Mouse (Mus musculus): ENCODE measurements at regions not wholly inside any gene's neighbourhood (a gene's known extent, or its start where the extent isn't known, plus 50 kb on each side); places are given as distances from the start of the nearest gene placed in this dataset.

DNA sequence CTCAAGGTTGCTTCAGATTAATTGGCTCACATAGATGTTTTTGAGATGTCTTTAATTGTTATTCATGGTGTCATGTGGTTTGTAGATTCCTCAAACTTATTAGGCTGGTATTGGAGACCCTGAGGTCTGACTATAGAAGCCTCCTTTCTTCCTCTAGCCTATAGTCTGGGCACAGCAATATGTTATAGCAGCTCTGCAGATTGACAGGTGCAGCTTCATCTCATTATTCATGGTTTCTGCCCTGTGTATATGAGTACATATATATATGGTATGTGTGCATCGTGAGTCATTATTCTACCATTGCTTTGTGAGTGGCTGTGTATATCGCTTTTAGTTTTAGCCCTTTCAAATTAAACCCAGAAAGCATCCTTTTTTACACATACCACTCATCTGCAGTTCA, 197.4 kb upstream of the Lcorl start:
- no peak overlapping the region for H3K27ac ChIP-seq (ENCODE audit: low read depth, low read length)
- no peak for ATAC-seq (ENCODE audit: low read depth)
- WGBS, result 97% methylated on average over 2 of the region's 2 CpGs

DNA sequence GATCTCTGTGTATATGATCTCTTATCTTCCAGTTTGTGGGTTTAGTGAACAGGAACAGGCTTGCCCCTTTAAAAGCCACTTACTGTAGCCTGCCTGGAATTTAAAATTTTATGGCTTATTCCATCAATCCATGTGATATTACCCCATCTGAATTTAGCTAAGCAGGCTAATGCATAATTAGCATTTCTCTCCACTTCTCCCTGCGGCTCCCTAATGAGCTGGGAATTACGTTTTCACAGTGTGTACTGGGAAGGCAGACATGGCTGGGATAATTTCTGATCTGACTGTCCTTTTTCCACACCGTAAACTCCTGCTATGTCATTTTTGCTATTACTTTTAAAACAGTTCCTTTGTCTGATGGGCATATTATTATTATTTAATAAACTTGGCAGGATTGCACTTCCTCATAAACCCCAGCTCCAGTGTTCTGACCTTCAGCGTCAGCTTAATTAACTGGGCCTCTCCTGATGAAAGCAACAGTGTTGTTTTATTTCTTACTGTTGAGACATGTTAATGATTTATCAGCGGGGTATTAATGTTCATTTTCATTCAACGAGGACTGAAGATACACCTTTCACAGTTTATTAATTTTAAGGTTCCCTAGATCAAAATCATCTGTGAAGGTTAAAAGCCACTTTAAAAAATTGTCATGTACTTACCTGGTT, 185.4 kb upstream of the Lcorl start:
- no peaks in the 10 kb centered on the region for H3K27me3 ChIP-seq (ENCODE audit: control insufficient read depth, insufficient read depth, low read length)
- no peaks in the 10 kb centered on the region for H3K9me3 ChIP-seq (ENCODE audit: control insufficient read depth, low read length)
- H3K36me3 ChIP-seq (ENCODE audit: control insufficient read depth, insufficient read depth, low read length), result no peaks in the 10 kb centered on the region
- H3K4me3 ChIP-seq (ENCODE audit: low read depth, low read length), result no peak overlapping the region
- H3K27ac ChIP-seq (ENCODE audit: low read depth, low read length), result peak overlapping the region; percentile 36; the same call in 1 of the 2 replicates
- no peak overlapping the region for H3K4me2 ChIP-seq (ENCODE audit: low read depth, low read length)
- no peak overlapping the region for H3K9ac ChIP-seq (replicated peaks; ENCODE audit: low read depth, low read length)
- peak; percentile 78 for ATAC-seq (ENCODE audit: low read depth)
- H3K4me1 ChIP-seq (ENCODE audit: control insufficient read depth, insufficient read depth, low read length), result 0 out of 2 replicates have a peak, but pooled peaks cover 4% of the 10 kb centered on the region
- 35% methylated on average over 6 of the region's 6 CpGs for WGBS

More for the DNA sequence above, 197.4 kb upstream of the Lcorl start:
- H3K4me3 ChIP-seq (ENCODE audit: low read depth, low read length), result no peak overlapping the region
- H3K36me3 ChIP-seq (ENCODE audit: control insufficient read depth, insufficient read depth, low read length), result no peaks in the 10 kb centered on the region
- no peak overlapping the region for H3K4me2 ChIP-seq (ENCODE audit: low read depth, low read length)
- no peaks in the 10 kb centered on the region for H3K9me3 ChIP-seq (ENCODE audit: control insufficient read depth, low read length)
- no peaks in the 10 kb centered on the region for H3K27me3 ChIP-seq (ENCODE audit: control insufficient read depth, insufficient read depth, low read length)
- H3K9ac ChIP-seq (replicated peaks; ENCODE audit: low read depth, low read length), result no peak overlapping the region
- 0 out of 2 replicates have a peak, but pooled peaks cover 3% of the 10 kb centered on the region for H3K4me1 ChIP-seq (ENCODE audit: control insufficient read depth, insufficient read depth, low read length)

DNA sequence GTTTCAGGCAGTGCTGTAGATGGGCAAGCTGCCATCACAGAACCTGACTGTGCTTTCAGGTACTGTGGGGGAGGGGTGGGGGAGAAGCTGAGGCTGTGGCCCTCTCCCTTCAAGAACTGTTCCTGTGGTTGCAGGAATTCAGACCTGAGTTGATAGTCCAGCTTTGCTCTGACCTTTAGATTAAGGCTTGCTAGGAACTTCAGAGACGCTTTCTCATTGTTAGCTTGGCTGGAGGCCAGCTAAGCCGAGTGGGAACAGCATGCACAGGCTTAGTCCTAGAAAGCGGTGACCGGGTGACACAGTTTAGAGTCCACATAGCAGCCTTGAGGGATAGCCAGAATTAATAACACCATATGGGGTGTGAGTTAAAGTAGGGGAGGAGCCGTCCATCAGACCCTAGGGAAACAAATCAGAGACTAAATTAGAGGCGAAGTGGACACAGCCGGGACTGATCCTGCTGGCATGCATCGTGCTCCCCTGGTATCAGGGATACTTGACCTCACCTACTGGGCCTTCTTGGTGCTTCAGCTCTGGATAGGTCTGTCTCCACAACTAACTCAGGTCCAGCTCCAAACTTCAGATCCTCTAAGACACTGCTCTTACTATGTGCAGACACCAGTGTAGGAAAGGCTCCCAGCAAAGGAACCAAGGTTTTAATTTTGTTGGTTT, 175.7 kb upstream of the Lcorl start:
- no peak overlapping the region for H3K4me2 ChIP-seq (ENCODE audit: low read depth, low read length)
- H3K9me3 ChIP-seq (ENCODE audit: control insufficient read depth, low read length), result no peaks in the 10 kb centered on the region

DNA sequence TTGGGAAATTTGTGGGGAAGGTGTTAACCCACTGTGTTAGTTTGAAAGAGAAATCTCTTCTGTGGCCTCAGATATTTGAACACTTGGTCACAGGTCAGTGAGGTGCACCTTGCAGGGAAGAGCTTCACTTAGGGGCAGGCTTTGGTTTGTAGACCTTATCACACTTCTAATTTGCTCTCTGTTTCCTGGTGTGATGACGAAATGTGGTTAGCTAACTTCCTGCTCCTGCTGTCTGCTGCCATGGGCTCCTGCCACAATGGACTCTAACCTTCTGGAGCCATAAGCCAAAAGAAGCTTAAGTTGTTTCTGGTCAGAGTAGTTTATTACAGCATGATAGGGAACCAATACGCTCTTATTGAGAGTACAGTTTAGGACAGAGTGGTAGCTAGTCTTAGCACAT, 174.8 kb upstream of the Lcorl start:
- Histone ChIP-seq H3K4me2 (ENCODE audit: low read depth, low read length) (no peak overlapping the region), H3K36me3 (ENCODE audit: control insufficient read depth, insufficient read depth, low read length) (no peaks in the 10 kb centered on the region), H3K27ac (ENCODE audit: low read depth, low read length) (no peak overlapping the region), H3K4me3 (ENCODE audit: low read depth, low read length) (no peak overlapping the region), H3K27me3 (ENCODE audit: control insufficient read depth, insufficient read depth, low read length) (no peaks in the 10 kb centered on the region), H3K9me3 (ENCODE audit: control insufficient read depth, low read length) (no peaks in the 10 kb centered on the region), H3K4me1 (ENCODE audit: control insufficient read depth, insufficient read depth, low read length) (no peaks in the 10 kb centered on the region), H3K9ac (replicated peaks; ENCODE audit: low read depth, low read length) (no peak overlapping the region)
- no peak for ATAC-seq (ENCODE audit: low read depth)
- 94% methylated on average over 2 of the region's 2 CpGs for WGBS

More for the DNA sequence above, 175.7 kb upstream of the Lcorl start:
- no peak overlapping the region for H3K4me3 ChIP-seq (ENCODE audit: low read depth, low read length)
- ATAC-seq (ENCODE audit: low read depth), result peak; percentile 79; the same call in 1 of the 2 replicates
- no peaks in the 10 kb centered on the region for H3K27me3 ChIP-seq (ENCODE audit: control insufficient read depth, insufficient read depth, low read length)
- H3K27ac ChIP-seq (ENCODE audit: low read depth, low read length), result no peak overlapping the region
- no peak overlapping the region for H3K9ac ChIP-seq (replicated peaks; ENCODE audit: low read depth, low read length)
- WGBS, result 45% methylated on average over 8 of the region's 8 CpGs
- no peaks in the 10 kb centered on the region for H3K4me1 ChIP-seq (ENCODE audit: control insufficient read depth, insufficient read depth, low read length)
- H3K36me3 ChIP-seq (ENCODE audit: control insufficient read depth, insufficient read depth, low read length), result no peaks in the 10 kb centered on the region

DNA sequence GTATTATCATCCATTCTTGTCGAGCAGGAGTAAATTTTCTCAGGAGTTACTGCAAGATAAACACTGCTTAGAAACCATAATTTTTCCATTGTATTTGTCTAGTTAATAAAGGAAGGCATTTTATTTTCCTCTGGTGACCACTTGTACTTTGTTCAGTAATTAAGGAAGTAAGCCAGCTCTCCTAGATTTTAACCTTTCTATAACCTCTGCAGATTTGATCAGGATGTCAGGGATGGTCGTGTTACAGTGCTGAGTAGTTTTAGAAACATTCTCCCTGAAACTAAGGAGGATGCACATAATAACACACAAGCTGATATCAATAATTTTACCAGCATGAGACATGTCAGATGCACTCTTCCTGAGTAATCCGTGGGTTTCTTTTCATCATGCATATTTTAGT, 166.7 kb upstream of the Lcorl start:
- no peak overlapping the region for H3K9ac ChIP-seq (replicated peaks; ENCODE audit: low read depth, low read length)
- no peaks in the 10 kb centered on the region for H3K4me1 ChIP-seq (ENCODE audit: control insufficient read depth, insufficient read depth, low read length)
- ATAC-seq (ENCODE audit: low read depth), result peak; percentile 45; the same call in 1 of the 2 replicates
- H3K4me2 ChIP-seq (ENCODE audit: low read depth, low read length), result no peak overlapping the region
- H3K36me3 ChIP-seq (ENCODE audit: control insufficient read depth, insufficient read depth, low read length), result no peaks in the 10 kb centered on the region
- no peaks in the 10 kb centered on the region for H3K9me3 ChIP-seq (ENCODE audit: control insufficient read depth, low read length)
- WGBS, result 26% methylated on average over 3 of the region's 3 CpGs
- H3K27me3 ChIP-seq (ENCODE audit: control insufficient read depth, insufficient read depth, low read length), result no peaks in the 10 kb centered on the region
- no peak overlapping the region for H3K4me3 ChIP-seq (ENCODE audit: low read depth, low read length)
- no peak overlapping the region for H3K27ac ChIP-seq (ENCODE audit: low read depth, low read length)

DNA sequence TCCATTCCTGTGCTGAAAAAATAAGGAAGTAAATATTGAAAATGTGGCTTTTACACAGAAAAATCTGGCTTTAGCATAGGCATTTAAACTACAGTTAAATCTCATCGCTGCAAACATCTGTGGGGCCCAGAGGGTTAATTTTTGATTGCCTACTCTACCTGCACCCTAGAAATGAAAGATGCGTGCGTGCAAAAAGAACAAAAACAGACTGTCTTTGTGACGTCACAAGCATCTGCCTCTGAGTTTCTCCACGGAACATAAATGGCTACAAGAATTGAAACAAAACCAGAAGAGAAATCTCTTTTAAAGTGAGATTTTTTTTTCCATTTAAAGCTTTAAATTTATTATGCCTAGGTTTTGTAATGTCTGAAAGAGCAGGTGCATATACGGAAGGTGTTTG, 166.0 kb upstream of the Lcorl start:
- 39% methylated on average over 6 of the region's 6 CpGs for WGBS
- Histone ChIP-seq H3K36me3 (ENCODE audit: control insufficient read depth, insufficient read depth, low read length) (no peaks in the 10 kb centered on the region), H3K27me3 (ENCODE audit: control insufficient read depth, insufficient read depth, low read length) (no peaks in the 10 kb centered on the region), H3K9me3 (ENCODE audit: control insufficient read depth, low read length) (no peaks in the 10 kb centered on the region), H3K27ac (ENCODE audit: low read depth, low read length) (peak overlapping the region; percentile 16; the same call in 1 of the 2 replicates), H3K9ac (replicated peaks; ENCODE audit: low read depth, low read length) (no peak overlapping the region), H3K4me3 (ENCODE audit: low read depth, low read length) (no peak overlapping the region), H3K4me1 (ENCODE audit: control insufficient read depth, insufficient read depth, low read length) (no peaks in the 10 kb centered on the region), H3K4me2 (ENCODE audit: low read depth, low read length) (peak overlapping the region; percentile 29; the same call in 1 of the 2 replicates)
- ATAC-seq (ENCODE audit: low read depth), result no peak

DNA sequence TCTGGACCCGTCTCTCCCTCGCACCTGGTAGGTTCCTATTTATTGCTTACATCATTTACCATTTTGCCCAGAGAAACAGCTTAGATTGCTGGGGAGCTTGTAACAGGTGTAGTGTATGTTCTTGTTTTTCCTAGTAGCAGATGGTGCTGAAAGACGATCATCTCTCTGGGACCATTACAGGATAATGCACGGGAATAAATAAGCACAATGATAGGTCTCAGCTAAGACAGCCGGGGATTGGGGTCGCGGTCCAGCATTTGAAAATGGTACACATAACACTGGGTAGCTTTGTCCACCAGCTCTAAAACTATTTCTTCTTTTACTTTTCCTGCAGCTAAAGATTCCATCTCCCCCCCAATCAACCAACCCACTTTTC, 164.6 kb upstream of the Lcorl start:
- no peaks in the 10 kb centered on the region for H3K36me3 ChIP-seq (ENCODE audit: control insufficient read depth, insufficient read depth, low read length)
- WGBS, result 35% methylated on average over 7 of the region's 7 CpGs
- H3K27ac ChIP-seq (ENCODE audit: low read depth, low read length), result no peak overlapping the region
- no peak overlapping the region for H3K9ac ChIP-seq (replicated peaks; ENCODE audit: low read depth, low read length)
- H3K4me3 ChIP-seq (ENCODE audit: low read depth, low read length), result no peak overlapping the region
- H3K27me3 ChIP-seq (ENCODE audit: control insufficient read depth, insufficient read depth, low read length), result no peaks in the 10 kb centered on the region
- H3K4me2 ChIP-seq (ENCODE audit: low read depth, low read length), result no peak overlapping the region
- H3K9me3 ChIP-seq (ENCODE audit: control insufficient read depth, low read length), result no peaks in the 10 kb centered on the region
- no peaks in the 10 kb centered on the region for H3K4me1 ChIP-seq (ENCODE audit: control insufficient read depth, insufficient read depth, low read length)
- peak; percentile 76 for ATAC-seq (ENCODE audit: low read depth)

DNA sequence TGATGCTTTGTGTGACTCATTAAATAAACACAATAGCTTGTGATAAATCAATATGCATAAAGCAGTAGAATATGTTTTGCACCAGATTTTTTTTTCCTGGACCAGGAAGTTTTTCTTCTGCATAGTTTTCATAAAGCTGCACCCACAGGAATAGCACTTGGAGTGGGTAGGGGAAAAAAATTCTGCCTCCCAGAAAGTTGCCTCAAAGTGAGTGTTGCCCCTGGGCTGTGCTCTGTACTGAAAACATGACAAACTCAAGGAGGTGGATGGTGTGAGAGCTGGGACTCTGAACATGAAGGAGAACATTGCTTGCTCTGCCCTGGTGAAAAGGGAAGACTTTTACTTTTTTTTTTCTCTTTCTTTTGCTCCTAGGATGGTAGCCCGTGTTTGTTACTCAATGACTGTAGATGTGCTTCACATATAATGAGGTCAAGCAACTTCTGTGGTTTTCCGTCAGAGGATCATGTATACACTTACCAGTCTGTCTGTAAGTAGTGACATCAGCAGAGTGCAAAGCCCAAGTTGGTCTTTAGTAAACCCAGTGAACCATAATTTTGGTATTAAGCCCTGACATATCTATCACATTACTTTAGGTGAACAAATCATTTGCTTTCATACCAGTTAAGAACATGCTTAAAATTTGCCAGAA, 164.1 kb upstream of the Lcorl start:
- Histone ChIP-seq H3K27me3 (ENCODE audit: control insufficient read depth, insufficient read depth, low read length) (no peaks in the 10 kb centered on the region), H3K4me1 (ENCODE audit: control insufficient read depth, insufficient read depth, low read length) (no peaks in the 10 kb centered on the region), H3K27ac (ENCODE audit: low read depth, low read length) (no peak overlapping the region), H3K36me3 (ENCODE audit: control insufficient read depth, insufficient read depth, low read length) (no peaks in the 10 kb centered on the region), H3K9ac (replicated peaks; ENCODE audit: low read depth, low read length) (no peak overlapping the region), H3K4me3 (ENCODE audit: low read depth, low read length) (no peak overlapping the region), H3K9me3 (ENCODE audit: control insufficient read depth, low read length) (no peaks in the 10 kb centered on the region), H3K4me2 (ENCODE audit: low read depth, low read length) (no peak overlapping the region)
- WGBS, result 57% methylated on average over 2 of the region's 2 CpGs
- ATAC-seq (ENCODE audit: low read depth), result peak; percentile 16; the same call in 1 of the 2 replicates

DNA sequence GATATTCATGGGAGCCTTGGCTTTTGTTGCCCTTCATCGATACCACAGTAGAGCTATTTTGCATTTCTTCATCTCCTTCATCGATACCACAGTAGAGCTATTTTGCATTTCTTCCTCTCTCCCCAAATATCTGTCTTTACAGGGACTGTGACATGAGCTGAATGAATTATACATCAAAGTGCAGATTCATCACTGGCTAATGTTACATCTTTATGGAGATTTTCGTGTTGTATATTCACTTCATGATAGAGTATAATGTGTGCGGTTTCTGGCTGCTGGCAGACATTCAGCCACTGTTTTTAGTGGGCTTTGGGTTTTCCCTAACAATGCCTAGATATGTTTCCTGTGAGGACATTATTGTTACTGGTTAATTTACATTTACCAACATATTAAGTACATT, 162.8 kb upstream of the Lcorl start:
- Histone ChIP-seq H3K4me1 (ENCODE audit: control insufficient read depth, insufficient read depth, low read length) (no peaks in the 10 kb centered on the region), H3K4me3 (ENCODE audit: low read depth, low read length) (no peak overlapping the region), H3K27me3 (ENCODE audit: control insufficient read depth, insufficient read depth, low read length) (no peaks in the 10 kb centered on the region), H3K9ac (replicated peaks; ENCODE audit: low read depth, low read length) (no peak overlapping the region), H3K9me3 (ENCODE audit: control insufficient read depth, low read length) (no peaks in the 10 kb centered on the region), H3K27ac (ENCODE audit: low read depth, low read length) (no peak overlapping the region), H3K4me2 (ENCODE audit: low read depth, low read length) (no peak overlapping the region), H3K36me3 (ENCODE audit: control insufficient read depth, insufficient read depth, low read length) (no peaks in the 10 kb centered on the region)
- WGBS, result 68% methylated on average over 4 of the region's 4 CpGs
- ATAC-seq (ENCODE audit: low read depth), result no peak
